Comparison of ENCODE assay signal across 9 mouse cellular contexts in genomic region chr7:19085495-19085894, GRCm38 (mm10). TPM values are rescaled to one million over a fixed set of nuclear protein-coding genes. Genes with fewer than 3 reads are reported as not detected.
DNase-seq lines count a peak whose midpoint lies in the region; ATAC-seq and TF ChIP-seq lines count a peak whose summit lies in the region.
"Had no signal": no experiment of that assay in that cellular context is flagged by ENCODE, and none has a peak within 500 bp of the region (broad histone marks: within the 10 kb centered on the region; RNA-seq: fewer than 3 reads in every experiment).

No protein-coding gene starts in this region.

- no peak for DNase-seq in hindbrain, postnatal 0 days (ENCODE audit: low spot score)
- DNase-seq in liver, embryonic 13.5 days = no peak
- no peak for DNase-seq in thymus, postnatal 10 days (ENCODE audit: low spot score in 2 of 2)
- no peak for DNase-seq in thymus, adult 18-20 months
- DNase-seq: layer of hippocampus, postnatal 36 days had no signal

- ATAC-seq in hindbrain, embryonic 13.5 days (ENCODE audit: low FRiP score) = no peak
- ATAC-seq in hindbrain, postnatal 0 days = no peak
- ATAC-seq in liver, embryonic 13.5 days (ENCODE audit: low read depth) = no peak

- H3K36me3 ChIP-seq in hindbrain, embryonic 13.5 days = peaks cover 75% of the 10 kb centered on the region
- H3K36me3 ChIP-seq in hindbrain, postnatal 0 days (ENCODE audit: insufficient read depth, low read length) = peaks cover 30% of the 10 kb centered on the region
- H3K36me3 ChIP-seq in E14TG2a.4 (ENCODE audit: insufficient read depth, low read length) = peaks cover 66% of the 10 kb centered on the region
- H3K36me3 ChIP-seq in liver, embryonic 13.5 days = peaks cover 30% of the 10 kb centered on the region

- TF ChIP-seq CTCF in hindbrain, postnatal 0 days (IDR thresholded peaks at IDR 0.05; ENCODE audit: low read depth) = no peak
- TF ChIP-seq CTCF in E14TG2a.4 (conservative IDR thresholded peaks at IDR 0.05; ENCODE audit: low read length) = no peak

- peaks cover 50% of the 10 kb centered on the region for H3K4me1 ChIP-seq in hindbrain, embryonic 13.5 days (replicated peaks)
- H3K4me1 ChIP-seq in hindbrain, postnatal 0 days (ENCODE audit: insufficient read depth, low read length) = no peaks in the 10 kb centered on the region
- H3K4me1 ChIP-seq in E14TG2a.4 (replicated peaks; ENCODE audit: low read depth, low read length) = peaks cover 89% of the 10 kb centered on the region
- H3K4me1 ChIP-seq in brown adipose tissue, adult 24 weeks (ENCODE audit: control insufficient read depth, insufficient read depth, insufficient read length, low read length) = peaks cover 3% of the 10 kb centered on the region; the same call in 1 of the 2 replicates
- H3K4me1 ChIP-seq in liver, embryonic 13.5 days (replicated peaks) = peaks cover 70% of the 10 kb centered on the region

- H3K27ac ChIP-seq in hindbrain, embryonic 13.5 days = no peak overlapping the region
- H3K27ac ChIP-seq in hindbrain, postnatal 0 days = no peak overlapping the region
- no peak overlapping the region for H3K27ac ChIP-seq in brown adipose tissue, adult 24 weeks (replicated peaks; ENCODE audit: low read depth, low read length)
- peak overlapping the region; percentile 61 for H3K27ac ChIP-seq in liver, embryonic 13.5 days

- no peak overlapping the region; the same call in 1 of the 2 replicates for H3K4me2 ChIP-seq in hindbrain, embryonic 13.5 days
- H3K4me2 ChIP-seq in hindbrain, postnatal 0 days (ENCODE audit: low read depth, low read length) = no peak overlapping the region
- H3K4me2 ChIP-seq in liver, embryonic 13.5 days = peak overlapping the region; percentile 66

- H3K9ac ChIP-seq in hindbrain, embryonic 13.5 days = peak overlapping the region; percentile 36
- H3K9ac ChIP-seq in hindbrain, postnatal 0 days (replicated peaks; ENCODE audit: low read length) = no peak overlapping the region
- 0 out of 2 replicates have a peak overlapping the region, but pooled peaks have one; percentile 6 for H3K9ac ChIP-seq in liver, embryonic 13.5 days

- WGBS in hindbrain, embryonic 13.5 days = 10% methylated on average over 6 of the region's 6 CpGs
- WGBS in hindbrain, postnatal 0 days = 21% methylated on average over 6 of the region's 6 CpGs
- 11% methylated on average over 6 of the region's 6 CpGs for WGBS in liver, embryonic 13.5 days (ENCODE audit: insufficient replicate concordance)

- H3K9me3 ChIP-seq in hindbrain, embryonic 13.5 days = no peaks in the 10 kb centered on the region
- H3K9me3 ChIP-seq in hindbrain, postnatal 0 days (ENCODE audit: low read length) = no peaks in the 10 kb centered on the region
- no peaks in the 10 kb centered on the region for H3K9me3 ChIP-seq in E14TG2a.4 (ENCODE audit: low read length)
- H3K9me3 ChIP-seq in liver, embryonic 13.5 days (replicated peaks) = no peaks in the 10 kb centered on the region

- peaks cover 13% of the 10 kb centered on the region for H3K27me3 ChIP-seq in hindbrain, embryonic 13.5 days
- H3K27me3 ChIP-seq in hindbrain, postnatal 0 days (ENCODE audit: insufficient read depth, low read length) = no peaks in the 10 kb centered on the region
- 0 out of 2 replicates have a peak, but pooled peaks cover 1% of the 10 kb centered on the region for H3K27me3 ChIP-seq in E14TG2a.4 (ENCODE audit: insufficient read depth, low read length)
- H3K27me3 ChIP-seq in liver, embryonic 13.5 days = peaks cover 72% of the 10 kb centered on the region

- no peak overlapping the region for H3K4me3 ChIP-seq in hindbrain, embryonic 13.5 days
- H3K4me3 ChIP-seq in hindbrain, postnatal 0 days (ENCODE audit: low read length) = no peak overlapping the region
- peak overlapping the region; percentile 48 for H3K4me3 ChIP-seq in E14TG2a.4 (replicated peaks; ENCODE audit: low read length)
- peak overlapping the region; percentile 8; the same call in 1 of the 2 replicates for H3K4me3 ChIP-seq in brown adipose tissue, adult 24 weeks (ENCODE audit: insufficient read depth, low read depth, low read length)
- peak overlapping the region; percentile 26 for H3K4me3 ChIP-seq in liver, embryonic 13.5 days (replicated peaks)

RNA-seq across cellular contexts. Expression of gene Dmpk, which starts 1.8 kb away (rescaled TPM):
- 9.4 and 11.6 TPM in 2 replicates for polyA plus RNA-seq in hindbrain, embryonic 13.5 days (2015; fragmentation: Nextera tagmentation; extraction: Ambion mirVana)
- 19.5 and 27.8 TPM in 2 replicates for total RNA-seq in hindbrain, postnatal 0 days (2014; rRNA removed)
- polyA plus RNA-seq in hindbrain, postnatal 0 days (2015; fragmentation: Nextera tagmentation; extraction: Ambion mirVana) = 4.8 and 5.6 TPM in 2 replicates
- polyA plus RNA-seq in brown adipose tissue, adult 24 weeks (2012; ENCODE audit: insufficient read depth, insufficient read length, missing spikeins) = 50.7 and 72.5 TPM in 2 replicates
- 8.5 and 10.1 TPM in 2 replicates for polyA plus RNA-seq in liver, embryonic 13.5 days (2015; fragmentation: Nextera tagmentation; extraction: Ambion mirVana)

RNA-seq across cellular contexts. Expression of gene Six5, which starts 8.9 kb away (rescaled TPM):
- polyA plus RNA-seq in hindbrain, embryonic 13.5 days (2015; fragmentation: Nextera tagmentation; extraction: Ambion mirVana) = 2.4 and 2.8 TPM in 2 replicates
- 10.3 and 12.1 TPM in 2 replicates for total RNA-seq in hindbrain, postnatal 0 days (2014; rRNA removed)
- polyA plus RNA-seq in hindbrain, postnatal 0 days (2015; fragmentation: Nextera tagmentation; extraction: Ambion mirVana) = 1.4 and 1.5 TPM in 2 replicates
- polyA plus RNA-seq in brown adipose tissue, adult 24 weeks (2012; ENCODE audit: insufficient read depth, insufficient read length, missing spikeins) = 6.2 and 7.1 TPM in 2 replicates
- polyA plus RNA-seq in liver, embryonic 13.5 days (2015; fragmentation: Nextera tagmentation; extraction: Ambion mirVana) = 0.67 and 0.82 TPM in 2 replicates

RNA-seq across cellular contexts. Expression of gene Dmwd, which starts 9.5 kb away (rescaled TPM):
- polyA plus RNA-seq in hindbrain, embryonic 13.5 days (2015; fragmentation: Nextera tagmentation; extraction: Ambion mirVana) = 25.4 and 25.6 TPM in 2 replicates
- total RNA-seq in hindbrain, postnatal 0 days (2014; rRNA removed) = 145 and 151 TPM in 2 replicates
- polyA plus RNA-seq in hindbrain, postnatal 0 days (2015; fragmentation: Nextera tagmentation; extraction: Ambion mirVana) = 28.9 and 30.9 TPM in 2 replicates
- polyA plus RNA-seq in brown adipose tissue, adult 24 weeks (2012; ENCODE audit: insufficient read depth, insufficient read length, missing spikeins) = 9.6 and 12.0 TPM in 2 replicates
- 3.2 and 4.2 TPM in 2 replicates for polyA plus RNA-seq in liver, embryonic 13.5 days (2015; fragmentation: Nextera tagmentation; extraction: Ambion mirVana)

RNA-seq across cellular contexts. Expression of gene Rsph6a, which starts 31.0 kb away (rescaled TPM):
- polyA plus RNA-seq in hindbrain, embryonic 13.5 days (2015; fragmentation: Nextera tagmentation; extraction: Ambion mirVana) = not detected in 2 replicates
- total RNA-seq in hindbrain, postnatal 0 days (2014; rRNA removed) = not detected in 2 replicates
- 0.19 and 0.44 TPM in 2 replicates for polyA plus RNA-seq in hindbrain, postnatal 0 days (2015; fragmentation: Nextera tagmentation; extraction: Ambion mirVana)
- not detected in 2 replicates for polyA plus RNA-seq in brown adipose tissue, adult 24 weeks (2012; ENCODE audit: insufficient read depth, insufficient read length, missing spikeins)
- not detected in 2 replicates for polyA plus RNA-seq in liver, embryonic 13.5 days (2015; fragmentation: Nextera tagmentation; extraction: Ambion mirVana)
- total RNA-seq: gastrocnemius, postnatal 25 days had no signal

RNA-seq across cellular contexts. Expression of gene Gm4969, which starts 32.7 kb away (rescaled TPM):
- polyA plus RNA-seq in hindbrain, embryonic 13.5 days (2015; fragmentation: Nextera tagmentation; extraction: Ambion mirVana) = 2.2 and 3.6 TPM in 2 replicates
- 4.6 and 6.3 TPM in 2 replicates for total RNA-seq in hindbrain, postnatal 0 days (2014; rRNA removed)
- polyA plus RNA-seq in hindbrain, postnatal 0 days (2015; fragmentation: Nextera tagmentation; extraction: Ambion mirVana) = 7.7 and 7.9 TPM in 2 replicates
- polyA plus RNA-seq in brown adipose tissue, adult 24 weeks (2012; ENCODE audit: insufficient read depth, insufficient read length, missing spikeins) = not detected in 2 replicates
- polyA plus RNA-seq in liver, embryonic 13.5 days (2015; fragmentation: Nextera tagmentation; extraction: Ambion mirVana) = 0.17 and 0.30 TPM in 2 replicates
- total RNA-seq: gastrocnemius, postnatal 25 days had no signal

Comparison
In these comparisons a context has a peak if more than half of its experiments do, and no peak if none do; other contexts are left out.
1. H3K4me3 ChIP-seq: peak in E14TG2a.4 (single experiment), brown adipose tissue, adult 24 weeks (single experiment) and liver, embryonic 13.5 days (single experiment); none in hindbrain, embryonic 13.5 days (single experiment) and hindbrain, postnatal 0 days (single experiment).